Mouse (Mus musculus) liver, adult (tissue): Measurements from ENCODE around the gene Dynll1.

Experiments used
- GATA4 ChIP-seq: IDR thresholded peaks from 2 replicates; pipeline ENCODE4 v1.6.1; 2014; ENCODE audit warnings: mild to moderate bottlenecking, low read length; ENCODE audit not compliant: insufficient replicate concordance

The Dynll1 gene

GRCm38 (mm10) chr5:115300792-115301614, at the start of gene Dynll1:
TSS of gene Dynll1 (minus strand) at chr5:115300999.
- no peak for TF ChIP-seq GATA4

GRCm38 (mm10) chr5:115349225-115349555, 48.4 kb upstream of the Dynll1 start:
- no peak; the same call in 1 of the 2 replicates for TF ChIP-seq GATA4

GRCm38 (mm10) chr5:115348546-115349224, 47.9 kb upstream of the Dynll1 start, which contains the start of gene Cox6a1:
TSS of gene Cox6a1 (minus strand) at chr5:115348981.
- TF ChIP-seq GATA4, result no peak

- peak; percentile 50; the same call in 1 of the 2 replicates for TF ChIP-seq GATA4
Observed at GRCm38 (mm10) chr5:115347564-115347963, 46.8 kb upstream of the Dynll1 start.

GRCm38 (mm10) chr5:115341314-115342165, 40.7 kb upstream of the Dynll1 start:
- no peak for TF ChIP-seq GATA4

GRCm38 (mm10) chr5:115340577-115341313, 39.9 kb upstream of the Dynll1 start, which contains the start of the genes Gatc and Triap1:
TSS of gene Gatc (minus strand) at chr5:115341178.
TSS of gene Triap1 (plus strand) at chr5:115341225.
- TF ChIP-seq GATA4, result no peak; the same call in 1 of the 2 replicates

GRCm38 (mm10) chr5:115340007-115340406, 39.2 kb upstream of the Dynll1 start:
- no peak for TF ChIP-seq GATA4

GRCm38 (mm10) chr5:115333626-115334025, 32.8 kb upstream of the Dynll1 start:
- no peak for TF ChIP-seq GATA4

- no peak for TF ChIP-seq GATA4
Observed at GRCm38 (mm10) chr5:115330955-115331354, 30.2 kb upstream of the Dynll1 start.

- TF ChIP-seq GATA4, result no peak
Observed at GRCm38 (mm10) chr5:115327610-115328548, 27.1 kb upstream of the Dynll1 start.

GRCm38 (mm10) chr5:115326875-115327609, 26.2 kb upstream of the Dynll1 start, which contains the start of gene Srsf9:
TSS of gene Srsf9 (plus strand) at chr5:115327177.
- no peak; the same call in 1 of the 2 replicates for TF ChIP-seq GATA4

- no peak for TF ChIP-seq GATA4
Observed at GRCm38 (mm10) chr5:115326256-115326831, 25.5 kb upstream of the Dynll1 start.
